8 mouse cellular contexts compared by ENCODE assay signal in the genomic region with DNA sequence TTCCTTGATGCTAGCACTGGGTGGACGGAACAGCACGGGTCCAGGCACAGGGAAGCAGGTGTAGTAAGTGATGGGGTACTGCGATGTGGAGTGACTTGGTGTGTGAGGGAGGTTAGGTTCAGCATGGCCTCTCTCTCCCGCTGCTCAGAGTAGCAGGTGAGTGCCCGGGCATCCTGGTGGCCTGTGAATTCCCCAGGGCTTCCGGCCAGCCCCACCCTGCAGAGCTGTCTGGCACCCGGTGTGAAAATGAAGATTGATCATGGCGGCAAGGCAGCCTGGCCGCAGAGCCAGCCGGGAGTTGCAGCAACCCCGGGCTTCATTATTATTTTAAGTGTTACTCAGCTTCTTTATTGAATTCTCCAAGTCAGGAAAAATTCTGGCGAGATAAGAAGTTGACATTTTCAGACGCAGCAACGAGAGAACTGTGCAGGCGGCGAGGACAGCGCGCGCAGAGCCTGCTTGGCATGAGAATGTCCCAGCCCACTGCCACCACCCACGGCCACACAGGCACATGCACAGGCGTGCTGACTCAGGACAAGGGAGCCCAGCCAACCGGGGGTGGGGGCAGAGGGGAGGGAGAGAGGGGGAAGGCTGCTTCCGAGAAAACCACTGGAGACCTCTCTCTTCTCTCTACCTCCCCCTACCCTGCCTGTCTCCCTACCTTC.
DNase-seq lines count a peak whose midpoint lies in the region; ATAC-seq and TF ChIP-seq lines count a peak whose summit lies in the region.

No protein-coding gene starts in this region.

- 36% methylated on average over 23 of the region's 23 CpGs for WGBS in liver, postnatal 0 days (ENCODE audit: insufficient replicate concordance)

- no peak for TF ChIP-seq CTCF in liver, postnatal 0 days (IDR thresholded peaks at IDR 0.05; ENCODE audit: low read depth)

- no peak overlapping the region for H3K4me3 ChIP-seq in liver, postnatal 0 days (ENCODE audit: low read depth, low read length)

- ATAC-seq in liver, postnatal 0 days = no peak

- no peaks in the 10 kb centered on the region for H3K27me3 ChIP-seq in liver, postnatal 0 days (ENCODE audit: insufficient read depth, low read length)

- no peaks in the 10 kb centered on the region for H3K4me1 ChIP-seq in liver, postnatal 0 days (ENCODE audit: insufficient read depth)

- H3K4me2 ChIP-seq in liver, postnatal 0 days (ENCODE audit: low read depth, low read length) = no peak overlapping the region

- H3K27ac ChIP-seq in liver, postnatal 0 days (ENCODE audit: low read depth) = no peak overlapping the region

- no peak for TF ChIP-seq EP300 in liver, postnatal 0 days (IDR thresholded peaks at IDR 0.05; ENCODE audit: low read depth)

- DNase-seq in kidney, postnatal 14 days = peak; percentile 9
- DNase-seq in kidney, adult 9 months = no peak
- DNase-seq in frontal cortex, postnatal 36 days (ENCODE audit: low spot score in 2 of 2) = peak; percentile 88 to 89
- DNase-seq in layer of hippocampus, postnatal 14 days (ENCODE audit: low spot score in 2 of 2) = peak; percentile 68 to 74
- DNase-seq in right cerebral cortex, postnatal 14 days = peak; percentile 79
- DNase-seq in liver, postnatal 0 days = no peak
- DNase-seq in spleen, postnatal 4 days (ENCODE audit: low spot score in 2 of 2) = no peak
- no peak for DNase-seq in retina, postnatal 1 day

- no peak overlapping the region for H3K9ac ChIP-seq in liver, postnatal 0 days (replicated peaks)

- H3K36me3 ChIP-seq in liver, postnatal 0 days (replicated peaks; ENCODE audit: insufficient read depth, low read length) = no peaks in the 10 kb centered on the region

- H3K9me3 ChIP-seq in liver, postnatal 0 days (ENCODE audit: low read length) = no peaks in the 10 kb centered on the region

Comparison
In these comparisons a context has a peak if more than half of its experiments do, and no peak if none do; other contexts are left out.
1. DNase-seq: peak in kidney, postnatal 14 days (single experiment), frontal cortex, postnatal 36 days (2 of 2), layer of hippocampus, postnatal 14 days (2 of 2) and right cerebral cortex, postnatal 14 days (single experiment); none in kidney, adult 9 months (single experiment), liver, postnatal 0 days (single experiment), spleen, postnatal 4 days (0 of 2) and retina, postnatal 1 day (single experiment).